ENCODE assay signal across 9 mouse cellular contexts in genomic region chr3:122131633-122132032, GRCm38 (mm10).
DNase-seq lines count a peak whose midpoint lies in the region; ATAC-seq lines count a peak whose summit lies in the region.
"Had no signal": no experiment of that assay in that cellular context is flagged by ENCODE, and none has a peak within 500 bp of the region (broad histone marks: within the 10 kb centered on the region; RNA-seq: fewer than 3 reads in every experiment).

No protein-coding gene starts in this region.

- 73% methylated on average over 3 of the region's 3 CpGs for WGBS in hindbrain, embryonic 10.5 days
- 77% methylated on average over 3 of the region's 3 CpGs for WGBS in hindbrain, embryonic 13.5 days
- WGBS in heart, embryonic 15.5 days: 16% methylated on average over 3 of the region's 3 CpGs
- 37% methylated on average over 3 of the region's 3 CpGs for WGBS in stomach, embryonic 14.5 days
- 67% methylated on average over 3 of the region's 3 CpGs for WGBS in forebrain, embryonic 12.5 days

- no peaks in the 10 kb centered on the region for H3K27me3 ChIP-seq in hindbrain, embryonic 10.5 days (ENCODE audit: insufficient read depth, poor library complexity, severe bottlenecking)
- 0 out of 2 replicates have a peak, but pooled peaks cover 16% of the 10 kb centered on the region for H3K27me3 ChIP-seq in hindbrain, embryonic 13.5 days
- H3K27me3 ChIP-seq in heart, embryonic 15.5 days: 0 out of 2 replicates have a peak, but pooled peaks cover 4% of the 10 kb centered on the region
- H3K27me3 ChIP-seq in stomach, embryonic 14.5 days (ENCODE audit: control insufficient read depth, insufficient read depth, low read length): no peaks in the 10 kb centered on the region
- 0 out of 2 replicates have a peak, but pooled peaks cover 4% of the 10 kb centered on the region for H3K27me3 ChIP-seq in forebrain, embryonic 12.5 days
- H3K27me3 ChIP-seq: embryonic facial prominence, embryonic 12.5 days; liver, embryonic 12.5 days had no signal

- no peak overlapping the region for H3K4me2 ChIP-seq in hindbrain, embryonic 13.5 days
- peak overlapping the region; percentile 24; the same call in 1 of the 2 replicates for H3K4me2 ChIP-seq in heart, embryonic 15.5 days
- no peak overlapping the region for H3K4me2 ChIP-seq in stomach, embryonic 14.5 days (replicated peaks; ENCODE audit: low read depth, low read length)
- no peak overlapping the region for H3K4me2 ChIP-seq in forebrain, embryonic 12.5 days
- H3K4me2 ChIP-seq: embryonic facial prominence, embryonic 12.5 days; liver, embryonic 12.5 days had no signal

- no peak for DNase-seq in hindbrain, embryonic 10.5 days (ENCODE audit: low spot score)
- DNase-seq in kidney, postnatal 36 days: peak; percentile 33 to 58
- no peak for DNase-seq in left cerebral cortex, postnatal 25 days (ENCODE audit: low spot score in 2 of 2)

- H3K9ac ChIP-seq in hindbrain, embryonic 13.5 days: no peak overlapping the region
- H3K9ac ChIP-seq in heart, embryonic 15.5 days: no peak overlapping the region
- H3K9ac ChIP-seq in stomach, embryonic 14.5 days (replicated peaks; ENCODE audit: low read depth, low read length): no peak overlapping the region
- no peak overlapping the region for H3K9ac ChIP-seq in forebrain, embryonic 12.5 days
- H3K9ac ChIP-seq: embryonic facial prominence, embryonic 12.5 days; liver, embryonic 12.5 days had no signal

- H3K27ac ChIP-seq in hindbrain, embryonic 10.5 days: peak overlapping the region; percentile 40; the same call in 1 of the 2 replicates
- H3K27ac ChIP-seq in hindbrain, embryonic 13.5 days: no peak overlapping the region
- peak overlapping the region; percentile 83 for H3K27ac ChIP-seq in heart, embryonic 15.5 days
- H3K27ac ChIP-seq in stomach, embryonic 14.5 days (ENCODE audit: low read length): peak overlapping the region; percentile 33; the same call in 1 of the 2 replicates
- H3K27ac ChIP-seq in forebrain, embryonic 12.5 days: no peak overlapping the region
- H3K27ac ChIP-seq: embryonic facial prominence, embryonic 12.5 days; liver, embryonic 12.5 days had no signal

- H3K36me3 ChIP-seq in hindbrain, embryonic 10.5 days: no peaks in the 10 kb centered on the region
- no peaks in the 10 kb centered on the region for H3K36me3 ChIP-seq in hindbrain, embryonic 13.5 days
- no peaks in the 10 kb centered on the region for H3K36me3 ChIP-seq in heart, embryonic 15.5 days
- no peaks in the 10 kb centered on the region for H3K36me3 ChIP-seq in stomach, embryonic 14.5 days (ENCODE audit: control insufficient read depth, insufficient read depth, low read length)
- no peaks in the 10 kb centered on the region for H3K36me3 ChIP-seq in forebrain, embryonic 12.5 days (replicated peaks)
- H3K36me3 ChIP-seq: embryonic facial prominence, embryonic 12.5 days; liver, embryonic 12.5 days had no signal

- no peak overlapping the region for H3K4me3 ChIP-seq in hindbrain, embryonic 10.5 days
- no peak overlapping the region for H3K4me3 ChIP-seq in hindbrain, embryonic 13.5 days
- H3K4me3 ChIP-seq in heart, embryonic 15.5 days: no peak overlapping the region
- H3K4me3 ChIP-seq in stomach, embryonic 14.5 days (ENCODE audit: low read depth, low read length): no peak overlapping the region
- H3K4me3 ChIP-seq in forebrain, embryonic 12.5 days (replicated peaks): no peak overlapping the region
- H3K4me3 ChIP-seq: embryonic facial prominence, embryonic 12.5 days; liver, embryonic 12.5 days had no signal

- ATAC-seq in hindbrain, embryonic 13.5 days (ENCODE audit: low FRiP score): no peak
- ATAC-seq in heart, embryonic 15.5 days (replicated peaks; ENCODE audit: insufficient number of reproducible peaks, insufficient read depth, low FRiP score, low read depth): peak; percentile 24; the same call in 1 of the 2 replicates
- peak; percentile 75 for ATAC-seq in stomach, embryonic 14.5 days (ENCODE audit: insufficient number of reproducible peaks, insufficient read depth, low FRiP score, low read depth)
- ATAC-seq in forebrain, embryonic 12.5 days (ENCODE audit: low FRiP score): no peak

- intact Hi-C loops in left cerebral cortex, postnatal 25 days (cut with DNase I): loop anchor here (10.0 kb wide), 1 partner anchor 587 kb away; no protein-coding TSS in a partner anchor

- no peaks in the 10 kb centered on the region for H3K9me3 ChIP-seq in hindbrain, embryonic 10.5 days
- no peaks in the 10 kb centered on the region for H3K9me3 ChIP-seq in hindbrain, embryonic 13.5 days
- no peaks in the 10 kb centered on the region for H3K9me3 ChIP-seq in heart, embryonic 15.5 days (replicated peaks)
- no peaks in the 10 kb centered on the region for H3K9me3 ChIP-seq in stomach, embryonic 14.5 days (ENCODE audit: control insufficient read depth, low read depth, low read length)
- H3K9me3 ChIP-seq in forebrain, embryonic 12.5 days: no peaks in the 10 kb centered on the region
- H3K9me3 ChIP-seq: embryonic facial prominence, embryonic 12.5 days; liver, embryonic 12.5 days had no signal

- peaks cover 20% of the 10 kb centered on the region for H3K4me1 ChIP-seq in hindbrain, embryonic 10.5 days (replicated peaks)
- peaks cover 16% of the 10 kb centered on the region for H3K4me1 ChIP-seq in hindbrain, embryonic 13.5 days (replicated peaks)
- H3K4me1 ChIP-seq in heart, embryonic 15.5 days (replicated peaks): peaks cover 68% of the 10 kb centered on the region
- H3K4me1 ChIP-seq in stomach, embryonic 14.5 days (ENCODE audit: control insufficient read depth, insufficient read depth, low read length): peaks cover 13% of the 10 kb centered on the region; the same call in 1 of the 2 replicates
- peaks cover 14% of the 10 kb centered on the region for H3K4me1 ChIP-seq in forebrain, embryonic 12.5 days
- H3K4me1 ChIP-seq: liver, embryonic 12.5 days had no signal

Comparison
In these comparisons a context has a peak if more than half of its experiments do, and no peak if none do; other contexts are left out.
1. H3K27ac ChIP-seq: peak in hindbrain, embryonic 10.5 days (single experiment), heart, embryonic 15.5 days (single experiment) and stomach, embryonic 14.5 days (single experiment); none in hindbrain, embryonic 13.5 days (single experiment) and forebrain, embryonic 12.5 days (single experiment).
2. DNase-seq: peak in kidney, postnatal 36 days (2 of 2); none in hindbrain, embryonic 10.5 days (single experiment) and left cerebral cortex, postnatal 25 days (0 of 2).
3. ATAC-seq: peak in heart, embryonic 15.5 days (single experiment) and stomach, embryonic 14.5 days (single experiment); none in hindbrain, embryonic 13.5 days (single experiment) and forebrain, embryonic 12.5 days (single experiment).